Mouse (Mus musculus) embryo, embryonic 10 days (tissue): ENCODE results near the gene Slc25a34.
A peak's percentile ranks its signal among the peaks of the same experiment; 100 is the strongest.

ENCODE experiments used
- DNase-seq: peaks from one replicate; pipeline ENCODE4 v3.0.0-alpha.2; 2015; ENCODE audit warnings: low spot score

The Slc25a34 gene

GRCm38 (mm10) chr4:141617863-141618564, 5.6 kb downstream of the Slc25a34 start:
- peak; percentile 39 for DNase-seq

GRCm38 (mm10) chr4:141617299-141617698, 6.3 kb downstream of the Slc25a34 start:
- peak; percentile 78 for DNase-seq

GRCm38 (mm10) chr4:141616811-141617210, 6.8 kb downstream of the Slc25a34 start:
- DNase-seq: no peak

DNA sequence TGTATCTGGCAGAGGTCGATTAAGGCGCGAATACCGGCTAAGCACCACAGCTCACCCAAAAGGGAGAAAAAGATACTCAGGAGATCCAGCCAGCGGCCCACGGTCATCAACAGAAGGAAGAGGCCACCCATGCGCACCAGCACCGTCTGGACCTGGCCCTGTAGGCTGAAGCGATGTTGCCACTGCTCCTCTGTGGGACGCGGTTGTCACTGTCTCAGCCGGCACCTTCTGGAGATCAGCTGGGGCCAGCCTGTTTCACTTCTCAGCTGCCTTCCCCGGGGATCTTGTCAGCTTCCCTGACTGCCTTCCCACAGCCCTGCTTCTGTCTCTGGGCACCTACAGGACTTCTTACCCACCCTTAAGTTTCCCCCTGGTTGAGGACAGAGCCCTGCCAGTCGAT, 8.7 kb downstream of the Slc25a34 start:
- DNase-seq: no peak

DNA sequence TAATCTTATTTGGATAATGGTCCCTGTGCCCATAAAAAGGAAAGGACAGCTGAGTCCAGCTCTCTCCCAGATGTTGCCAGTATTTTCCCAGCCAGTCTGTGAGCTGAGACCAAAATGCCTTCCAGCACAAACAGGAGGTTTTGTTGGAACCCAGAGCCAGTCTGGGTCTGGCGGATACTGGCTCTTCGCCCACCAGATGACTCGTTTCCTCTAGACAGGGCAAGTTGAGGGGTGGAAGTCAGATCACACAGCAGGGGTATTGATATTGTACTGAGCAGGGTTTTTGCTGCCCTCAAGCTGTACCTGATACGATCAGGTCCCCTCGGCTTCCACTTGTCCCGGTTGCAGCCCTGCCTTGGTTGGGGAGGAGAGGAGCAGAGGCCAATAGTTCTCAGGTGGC, 14.1 kb downstream of the Slc25a34 start:
- no peak for DNase-seq

DNA sequence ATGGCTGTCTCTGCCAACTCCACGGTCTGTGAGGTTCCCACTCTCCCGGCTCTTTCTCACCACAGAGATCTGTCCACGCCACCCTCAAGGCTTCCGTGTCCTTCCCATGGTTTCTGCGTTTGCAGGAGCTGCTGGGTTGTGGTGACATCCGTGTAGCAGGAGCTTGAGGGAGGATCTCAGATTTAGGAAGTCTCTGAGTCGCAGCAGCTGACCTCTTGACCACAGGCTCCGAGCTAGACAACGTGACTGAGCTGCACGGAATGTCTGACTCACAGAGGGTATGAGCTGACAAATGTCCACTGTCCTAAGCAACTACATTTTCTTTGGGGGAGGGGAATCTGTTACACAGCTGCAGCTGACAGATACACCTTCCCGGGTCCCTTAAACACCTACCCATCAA, 17.8 kb downstream of the Slc25a34 start, which contains the start of gene Fblim1:
TSS of gene Fblim1 (minus strand) at position 236 of the 400 bp plus-strand sequence.
- DNase-seq: no peak

DNA sequence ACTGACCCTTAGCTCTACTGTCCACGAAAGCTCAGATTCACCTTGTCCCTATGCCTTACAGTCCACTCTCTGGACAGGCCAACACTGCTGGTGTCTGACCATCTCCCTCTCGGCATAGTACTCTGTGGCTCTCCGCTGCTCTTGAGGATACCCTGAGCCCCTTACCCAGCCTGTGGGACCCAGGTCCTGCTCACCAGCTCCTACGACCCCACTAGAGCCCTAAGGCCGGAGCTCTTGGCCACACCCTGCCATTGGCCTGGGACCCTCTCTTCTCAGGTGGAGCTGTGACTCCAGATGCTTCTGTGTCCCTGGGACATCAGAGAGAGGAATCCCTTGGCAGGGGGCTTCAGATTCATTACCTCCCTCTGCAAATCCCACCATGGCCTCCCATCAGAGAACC, 18.2 kb downstream of the Slc25a34 start:
- DNase-seq: no peak

- DNase-seq: no peak
Measured at GRCm38 (mm10) chr4:141604493-141604892, 19.1 kb downstream of the Slc25a34 start.

DNA sequence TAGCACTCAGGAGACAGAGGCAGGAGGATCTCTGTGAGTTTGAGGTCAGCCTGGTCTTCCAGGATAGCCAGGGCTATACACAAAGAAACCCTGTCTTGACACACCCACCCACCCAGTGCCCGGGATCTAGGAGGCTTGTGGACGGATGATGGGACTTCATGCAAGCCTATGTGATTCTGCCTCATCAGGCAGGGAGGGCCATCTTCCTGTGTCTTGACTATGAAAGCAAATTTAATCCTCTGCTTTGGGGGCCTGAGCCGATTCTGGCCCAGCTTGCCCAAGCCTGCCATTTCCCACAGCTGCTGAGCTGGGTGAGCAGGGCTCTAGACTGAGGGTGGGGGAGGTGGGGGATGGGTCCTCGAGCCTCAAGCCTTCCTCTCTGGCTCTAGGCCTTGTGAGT, 19.7 kb downstream of the Slc25a34 start:
- DNase-seq: no peak

GRCm38 (mm10) chr4:141602523-141603223, 20.9 kb downstream of the Slc25a34 start:
- DNase-seq: peak; percentile 22

- no peak for DNase-seq
Measured at GRCm38 (mm10) chr4:141601148-141601862, 22.3 kb downstream of the Slc25a34 start.

- DNase-seq: no peak
Measured at GRCm38 (mm10) chr4:141600364-141600763, 23.3 kb downstream of the Slc25a34 start.

- DNase-seq: peak; percentile 43
Measured at GRCm38 (mm10) chr4:141599251-141600141, 24.1 kb downstream of the Slc25a34 start.

DNA sequence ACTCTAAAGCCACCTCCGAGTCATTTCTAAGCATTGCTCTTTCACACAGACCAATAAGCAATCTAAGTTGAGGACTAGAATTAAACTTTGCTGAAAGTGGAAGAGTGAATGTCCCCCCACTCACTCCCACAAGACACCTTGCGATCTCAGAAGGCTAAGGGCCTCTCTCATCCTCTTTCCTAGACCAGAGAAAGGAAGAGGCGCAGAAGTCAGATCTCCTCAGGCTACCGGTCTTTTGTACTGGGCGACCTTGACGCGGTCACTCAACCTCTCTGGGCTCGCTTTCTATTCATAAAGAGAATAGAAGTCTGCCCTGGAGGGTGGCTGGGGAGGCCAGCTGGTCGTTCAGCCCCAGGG, 24.7 kb downstream of the Slc25a34 start:
- DNase-seq: peak; percentile 42

DNA sequence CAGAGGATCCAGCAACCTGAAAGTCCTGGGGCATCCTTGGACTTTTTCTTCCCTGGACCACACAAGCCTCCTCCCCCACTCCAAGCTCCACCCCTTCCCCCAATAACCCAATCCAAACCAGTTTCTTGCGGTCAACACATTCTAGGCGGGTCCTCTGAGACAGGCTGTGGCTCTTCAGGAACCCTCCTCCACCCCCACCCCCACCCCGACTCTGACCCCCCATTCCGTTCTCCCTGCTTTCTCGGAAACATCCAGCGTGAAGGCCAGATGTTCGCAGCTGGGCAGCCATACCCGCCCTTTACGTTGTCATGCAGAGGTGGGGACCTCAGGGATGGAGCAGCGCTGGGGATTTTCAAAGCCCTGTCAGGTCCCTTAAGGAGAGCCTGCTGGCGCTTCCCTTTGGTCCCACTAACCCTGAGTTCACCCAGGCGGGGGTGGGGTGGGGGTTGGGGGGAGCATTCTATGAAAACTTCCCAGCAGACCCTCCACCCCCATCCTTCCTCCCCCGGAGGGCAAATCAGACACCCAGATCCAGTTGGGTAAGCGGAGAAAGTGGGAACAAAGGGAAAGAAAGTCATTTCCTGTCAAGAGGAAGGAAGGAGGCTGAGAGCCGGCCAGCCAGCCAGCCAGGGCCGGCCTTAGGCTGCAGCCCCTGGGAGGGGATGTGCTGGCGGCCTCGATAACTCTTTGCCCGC, 25.3 kb downstream of the Slc25a34 start:
- DNase-seq: peak; percentile 61

- no peak for DNase-seq
Measured at GRCm38 (mm10) chr4:141596700-141597328, 26.8 kb downstream of the Slc25a34 start.

DNA sequence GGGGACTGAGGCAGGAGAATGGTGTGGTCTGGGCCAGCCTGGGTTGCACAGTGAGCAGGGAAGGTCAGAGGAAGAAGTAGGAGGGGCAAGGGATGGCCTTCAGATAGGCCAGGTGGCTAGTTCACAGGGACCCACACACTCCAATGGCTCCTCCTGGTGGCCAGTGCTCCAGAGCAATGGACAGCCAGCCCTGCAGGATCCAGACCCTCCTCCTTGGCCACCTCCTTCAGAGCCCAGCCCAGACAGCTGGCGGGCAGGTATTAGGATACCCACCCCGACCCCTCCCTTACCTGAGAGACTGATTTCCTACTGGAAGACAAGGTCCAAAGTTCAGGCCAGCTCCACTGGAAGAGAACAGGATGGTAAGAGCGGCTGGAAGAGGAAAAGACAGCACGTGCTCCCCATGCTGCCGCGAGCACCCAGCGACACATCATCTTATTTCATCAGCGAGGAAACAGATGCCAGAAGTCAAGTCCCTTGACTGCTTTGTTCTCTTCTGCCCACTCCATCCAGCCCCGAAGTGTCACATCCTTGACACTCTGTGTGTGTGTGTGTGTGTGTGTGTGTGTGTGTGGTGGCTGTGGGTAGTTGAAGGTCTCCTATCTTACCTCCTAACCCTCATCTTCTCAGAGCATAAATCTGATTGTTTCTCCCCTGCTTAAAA, 27.9 kb downstream of the Slc25a34 start:
- peak; percentile 23 for DNase-seq

DNA sequence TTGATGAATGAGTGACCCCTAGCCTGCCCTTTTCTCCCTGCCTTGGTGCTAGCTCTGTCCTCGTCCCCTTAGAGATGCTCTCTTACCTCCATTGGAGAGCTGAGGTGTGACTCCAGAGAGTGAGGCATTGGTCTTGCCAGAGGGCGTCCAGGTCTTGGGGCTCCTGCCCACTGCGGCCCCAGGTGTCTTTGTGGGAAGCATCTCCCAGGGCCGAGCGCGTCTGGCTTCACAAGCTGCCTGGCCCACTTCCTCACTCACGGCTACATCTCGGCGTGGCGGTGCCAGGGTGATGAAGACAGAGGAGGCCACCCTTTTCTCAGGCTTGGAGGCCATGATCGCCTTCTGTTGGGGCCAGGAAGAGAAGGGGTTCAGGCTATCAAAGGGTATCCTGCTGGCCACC, 28.5 kb downstream of the Slc25a34 start:
- no peak for DNase-seq

- DNase-seq: peak; percentile 28
Measured at GRCm38 (mm10) chr4:141591547-141591946, 32.1 kb downstream of the Slc25a34 start.

- DNase-seq: no peak
Measured at GRCm38 (mm10) chr4:141583919-141584318, 39.7 kb downstream of the Slc25a34 start.
